Mouse (Mus musculus): Measurements from ENCODE around the gene Tenm4. TPM values are rescaled to one million over a fixed set of nuclear protein-coding genes. Genes with fewer than 3 reads are reported as not detected.
A peak's percentile ranks its signal among the peaks of the same experiment; 100 is the strongest.

Tenm4 gene
- total RNA-seq, 4 experiments from 2014 or later = 18.1 to 36.5 (median 27.2) TPM

- no peak for DNase-seq
Observed at GRCm38 (mm10) chr7:96859684-96860083, 688.6 kb downstream of the Tenm4 start.

- no peak for DNase-seq
Observed at GRCm38 (mm10) chr7:96860650-96861049, 689.6 kb downstream of the Tenm4 start.

GRCm38 (mm10) chr7:96864894-96865722 lies 694.1 kb downstream of the Tenm4 start:
- no peak for DNase-seq

DNA sequence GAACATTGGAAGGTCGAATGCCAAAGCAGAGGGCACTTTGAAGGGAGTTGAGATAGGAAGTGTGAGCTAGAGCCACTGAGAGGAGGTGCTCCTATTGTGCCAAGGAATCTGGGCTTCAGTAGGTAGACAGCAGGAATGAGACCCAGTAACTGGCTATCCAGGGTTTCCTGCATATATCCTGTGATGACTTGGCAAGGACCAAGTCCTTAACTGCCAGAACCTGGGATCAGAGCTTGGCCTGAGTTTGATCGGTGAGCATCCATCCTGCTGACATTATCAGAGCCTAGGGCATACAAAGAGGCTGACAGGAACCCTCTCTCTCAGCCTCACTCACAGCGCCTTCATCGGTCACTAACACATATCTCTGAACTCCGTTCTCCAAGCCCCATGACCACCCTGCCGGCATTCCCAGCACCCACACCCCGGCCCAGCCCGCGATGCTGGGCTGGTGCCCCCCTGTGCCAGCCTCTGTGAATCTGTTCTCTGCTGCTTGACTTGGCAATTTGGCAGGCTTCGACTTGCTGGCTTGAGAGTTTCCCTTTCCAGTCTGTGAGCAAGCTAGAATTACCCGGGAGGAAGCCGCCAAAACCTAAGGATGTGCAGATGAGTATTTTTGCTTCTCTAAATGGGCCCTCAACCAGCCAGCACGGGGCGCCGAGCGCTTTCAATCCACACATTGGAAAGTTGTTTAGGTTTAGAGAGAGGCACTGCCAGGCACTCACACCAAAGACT lies 698.2 kb downstream of the Tenm4 start:
- no peak for DNase-seq

- DNase-seq = no peak
Observed at GRCm38 (mm10) chr7:96870473-96870872, 699.4 kb downstream of the Tenm4 start.

GRCm38 (mm10) chr7:96871031-96871430 lies 700.0 kb downstream of the Tenm4 start:
- DNase-seq = no peak

- no peak for DNase-seq
Observed at GRCm38 (mm10) chr7:96878511-96879276, 707.6 kb downstream of the Tenm4 start.

DNA sequence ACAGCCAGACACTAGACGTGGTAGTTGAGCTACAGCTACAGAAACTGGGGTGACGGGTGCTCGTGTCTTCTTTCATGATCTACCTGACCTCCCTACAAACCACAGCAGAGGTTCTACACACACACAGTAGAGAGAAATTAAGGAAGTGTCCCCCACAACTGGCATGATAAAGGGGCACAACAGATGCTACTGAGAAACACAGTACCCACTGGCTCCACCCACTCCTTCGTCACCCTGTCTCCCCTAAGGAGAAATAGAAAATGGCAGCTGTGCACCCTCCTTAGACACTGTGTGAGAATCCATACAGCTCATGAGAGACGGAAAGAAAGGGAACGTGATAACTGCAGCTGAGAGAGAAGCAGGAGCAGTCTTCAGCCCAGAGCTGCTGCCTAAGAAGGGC lies 708.5 kb downstream of the Tenm4 start:
- no peak for DNase-seq

GRCm38 (mm10) chr7:96880221-96880944 lies 709.3 kb downstream of the Tenm4 start:
- no peak for DNase-seq

DNA sequence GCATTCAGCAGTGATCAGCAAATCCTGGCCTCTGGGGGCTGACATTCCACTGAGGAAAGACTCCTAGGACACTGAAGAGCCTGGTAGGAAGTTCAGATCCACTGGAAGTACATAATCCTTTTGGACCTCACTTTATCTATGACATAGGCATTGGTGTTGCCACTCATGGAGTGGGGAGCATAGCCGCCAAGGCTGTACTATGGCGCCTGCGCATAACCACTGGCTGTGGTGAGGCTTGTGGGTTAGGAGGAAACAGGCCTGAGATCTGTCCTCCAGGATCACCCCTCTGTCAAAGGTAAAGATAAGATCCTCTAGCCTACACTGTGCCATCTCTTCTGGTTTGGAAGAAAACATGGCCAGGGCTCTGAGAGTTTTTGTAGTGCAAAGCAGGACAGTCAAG lies 712.3 kb downstream of the Tenm4 start:
- DNase-seq = no peak

- DNase-seq = no peak
Observed at GRCm38 (mm10) chr7:96887088-96887654, 716.1 kb downstream of the Tenm4 start.

GRCm38 (mm10) chr7:96889061-96890034 lies 718.3 kb downstream of the Tenm4 start:
- peak; percentile 78 for DNase-seq

- no peak for DNase-seq
Observed at GRCm38 (mm10) chr7:96890035-96890621, 719.1 kb downstream of the Tenm4 start.

GRCm38 (mm10) chr7:96890987-96891386 lies 719.9 kb downstream of the Tenm4 start:
- no peak for DNase-seq

- DNase-seq = no peak
Observed at GRCm38 (mm10) chr7:96899036-96899569, 728.1 kb downstream of the Tenm4 start.

DNA sequence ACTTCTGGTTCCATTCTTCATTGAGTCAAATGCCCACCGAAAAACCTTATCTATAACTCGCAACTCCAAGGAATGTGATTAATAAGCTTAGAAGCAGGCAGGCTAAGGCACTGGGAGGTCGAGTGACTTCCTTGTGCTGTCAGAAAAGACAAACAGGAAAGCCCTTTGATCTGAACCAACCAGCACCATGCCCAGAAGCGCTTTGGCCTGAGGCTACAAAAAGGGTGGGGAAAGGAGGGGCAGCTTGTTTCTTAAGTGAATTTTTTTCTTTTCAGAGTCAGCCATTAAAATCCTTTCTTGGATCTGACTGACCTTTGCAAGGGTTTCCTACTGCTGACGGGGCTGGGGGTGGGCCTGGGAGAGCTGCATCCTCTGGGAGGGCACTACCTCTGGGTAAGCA lies 731.1 kb downstream of the Tenm4 start:
- DNase-seq = no peak

DNA sequence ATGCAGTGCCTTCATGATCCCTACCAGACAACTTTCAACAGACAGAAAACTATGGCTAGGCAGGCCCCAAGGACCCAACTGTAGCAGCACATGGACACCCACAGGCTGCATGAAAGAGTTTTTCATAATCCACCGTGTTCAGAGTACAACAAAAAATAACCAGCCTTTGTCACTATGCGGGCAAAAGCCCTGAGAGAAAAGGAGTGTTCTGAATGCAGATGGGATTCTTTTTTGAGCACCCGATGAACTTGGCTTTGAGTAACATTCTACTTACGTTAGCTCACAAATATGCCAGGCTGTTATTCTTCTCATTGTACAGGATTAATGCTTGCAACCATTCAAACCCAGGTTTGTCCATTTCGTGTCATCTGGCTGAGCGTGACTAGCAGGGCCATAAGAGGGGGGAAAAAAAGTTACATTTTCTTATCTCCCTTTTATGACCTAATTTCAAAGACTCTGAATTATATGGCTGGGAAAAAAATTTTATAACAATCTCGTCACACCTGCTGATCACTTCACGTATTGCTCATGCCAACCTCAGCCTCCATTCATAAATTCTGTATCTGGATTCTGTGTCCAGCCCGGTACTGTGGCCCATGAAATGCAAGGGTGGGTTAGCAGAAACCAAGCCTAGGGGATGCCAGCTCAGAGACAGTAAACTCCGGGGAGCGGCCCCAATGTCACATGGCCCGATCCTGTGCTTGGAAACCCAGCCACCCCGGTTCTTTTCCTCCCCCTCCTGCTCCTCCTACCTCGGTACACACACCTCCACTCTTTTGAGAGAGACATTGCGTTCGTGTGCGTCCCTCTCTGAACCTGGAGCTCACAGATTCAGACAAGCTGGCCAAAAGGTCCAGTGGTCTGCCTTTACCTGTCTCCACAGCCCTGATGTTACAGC lies 732.3 kb downstream of the Tenm4 start:
- no peak for DNase-seq

- no peak for DNase-seq
Observed at GRCm38 (mm10) chr7:96904442-96904841, 733.4 kb downstream of the Tenm4 start.

- DNase-seq = no peak
Observed at GRCm38 (mm10) chr7:96904936-96905335, 733.9 kb downstream of the Tenm4 start.
